Mouse (Mus musculus): Measurements from ENCODE around the gene Ranbp3. TPM values are rescaled to one million over a fixed set of nuclear protein-coding genes. Genes with fewer than 3 reads are reported as not detected.

Gene Ranbp3
- total and polyA plus RNA-seq, 3 experiments: 77.9 to 86.0 (median 79.5) TPM

- H3K4me3 ChIP-seq (replicated peaks in 1 of 3; ENCODE audit: low read depth in 2 of 3, low read length in 2 of 3, poor library complexity in 1 of 3): no peak overlapping the region
These were observed 16.9 kb upstream of the Ranbp3 start for GRCm38 (mm10) chr17:56656171-56656570.

GRCm38 (mm10) chr17:56663659-56664058 lies 9.4 kb upstream of the Ranbp3 start:
- in situ Hi-C loops (cut with MboI; ENCODE audit: low pct_ligation_motif_present, low pct_unique_long_range_greater_than_20kb, low sequenced_read_pairs) (loop anchor here (5.0 to 10.0 kb wide), 2 partner anchors 96 to 299 kb away; no protein-coding TSS in a partner anchor), dilution Hi-C loops (cut with MboI; ENCODE audit: extremely low pct_ligation_motif_present, extremely low pct_unique_long_range_greater_than_20kb, low sequenced_read_pairs) (no loop called here)
- Histone ChIP-seq H3K4me3 (replicated peaks in 1 of 3; ENCODE audit: low read depth in 2 of 3, low read length in 2 of 3, poor library complexity in 1 of 3) (no peak overlapping the region), H3K36me3 (replicated peaks in 1 of 2; ENCODE audit: control insufficient read depth in 1 of 2, insufficient read depth in 1 of 2, low read length in 1 of 2) (no peaks in the 10 kb centered on the region), H3K4me1 (ENCODE audit: control insufficient read depth in 1 of 2, insufficient read depth in 2 of 2) (peaks cover 3 to 6% of the 10 kb centered on the region in 2 experiments), H3K9me3 (replicated peaks; ENCODE audit: low read length) (peaks cover 3% of the 10 kb centered on the region), H3K9ac (ENCODE audit: insufficient read depth, low read depth) (no peak overlapping the region), H3K27me3 (replicated peaks) (peaks cover 15% of the 10 kb centered on the region), H3K27ac (ENCODE audit: insufficient read depth, low read depth) (no peak overlapping the region), H3K4me2 (ENCODE audit: insufficient read depth, low read depth, poor library complexity, severe bottlenecking) (no peak overlapping the region), H3K79me2 (replicated peaks; ENCODE audit: control insufficient read depth, extremely low read depth, insufficient read depth, poor library complexity, severe bottlenecking) (no peaks in the 10 kb centered on the region)
- no peak for DNase-seq (ENCODE audit: extremely low read depth)
- TF ChIP-seq UBTF (IDR thresholded peaks at IDR 0.05; ENCODE audit: low read depth, low read length) (no peak), CHD1 (IDR thresholded peaks at IDR 0.05; ENCODE audit: low read depth, low read length) (no peak), JUND (conservative IDR thresholded peaks at IDR 0.05; ENCODE audit: low read depth, low read length) (no peak), TBP (conservative IDR thresholded peaks at IDR 0.05; ENCODE audit: low read depth, low read length) (no peak), RCOR1 (conservative IDR thresholded peaks at IDR 0.05; ENCODE audit: low read depth, low read length) (no peak), MXI1 (IDR thresholded peaks at IDR 0.05; ENCODE audit: low read depth, low read length) (no peak), KAT2A (IDR thresholded peaks at IDR 0.05; ENCODE audit: insufficient replicate concordance, low read length) (no peak), POLR2A (IDR thresholded peaks at IDR 0.05; ENCODE audit: low read depth, low read length) (no peak), SIN3A (IDR thresholded peaks at IDR 0.05; ENCODE audit: low read length) (no peak), EP300 (IDR thresholded peaks at IDR 0.05; ENCODE audit: low read length) (no peak), MAFK (IDR thresholded peaks at IDR 0.05; ENCODE audit: insufficient replicate concordance, low read length) (no peak), HCFC1 (IDR thresholded peaks at IDR 0.05; ENCODE audit: low read depth, low read length) (no peak), PAX5 (IDR thresholded peaks at IDR 0.05; ENCODE audit: low read length) (no peak), CHD2 (IDR thresholded peaks at IDR 0.05; ENCODE audit: low read length) (no peak), TCF12 (IDR thresholded peaks at IDR 0.05; ENCODE audit: low read depth, low read length) (no peak), MEF2A (IDR thresholded peaks at IDR 0.05; ENCODE audit: borderline replicate concordance, low read depth, low read length) (no peak), MAX (IDR thresholded peaks at IDR 0.05; ENCODE audit: low read length) (no peak)

More at GRCm38 (mm10) chr17:56656171-56656570, 16.9 kb upstream of the Ranbp3 start:
- H3K79me2 ChIP-seq (replicated peaks; ENCODE audit: control insufficient read depth, extremely low read depth, insufficient read depth, poor library complexity, severe bottlenecking): no peaks in the 10 kb centered on the region
- no peak for DNase-seq (ENCODE audit: extremely low read depth)
- no peak overlapping the region for H3K9ac ChIP-seq (ENCODE audit: insufficient read depth, low read depth)
- in situ Hi-C loops (cut with MboI; ENCODE audit: low pct_ligation_motif_present, low pct_unique_long_range_greater_than_20kb, low sequenced_read_pairs) (no loop called here), dilution Hi-C loops (cut with MboI; ENCODE audit: extremely low pct_ligation_motif_present, extremely low pct_unique_long_range_greater_than_20kb, low sequenced_read_pairs) (no loop called here)
- H3K36me3 ChIP-seq (replicated peaks in 1 of 2; ENCODE audit: control insufficient read depth in 1 of 2, insufficient read depth in 1 of 2, low read length in 1 of 2): no peaks in the 10 kb centered on the region
- H3K27ac ChIP-seq (ENCODE audit: insufficient read depth, low read depth): no peak overlapping the region
- H3K27me3 ChIP-seq (replicated peaks): no peaks in the 10 kb centered on the region
- no peak overlapping the region for H3K4me2 ChIP-seq (ENCODE audit: insufficient read depth, low read depth, poor library complexity, severe bottlenecking)
- no peaks in the 10 kb centered on the region for H3K9me3 ChIP-seq (replicated peaks; ENCODE audit: low read length)
- no peak for TF ChIP-seq BHLHE40 (IDR thresholded peaks at IDR 0.05; ENCODE audit: low read depth, low read length)
- TF ChIP-seq KAT2A (IDR thresholded peaks at IDR 0.05; ENCODE audit: insufficient replicate concordance, low read length): no peak
- no peak for TF ChIP-seq SMC3 (IDR thresholded peaks at IDR 0.05; ENCODE audit: low read depth, low read length)
- TF ChIP-seq USF2 (conservative IDR thresholded peaks at IDR 0.05; ENCODE audit: low read depth, low read length): no peak
- no peak for TF ChIP-seq ZNF384 (IDR thresholded peaks at IDR 0.05; ENCODE audit: low read depth, low read length)
- TF ChIP-seq RAD21 (IDR thresholded peaks at IDR 0.05; ENCODE audit: low read depth, low read length): no peak
- TF ChIP-seq MYC (IDR thresholded peaks at IDR 0.05; ENCODE audit: low read depth, low read length): no peak
- TF ChIP-seq UBTF (IDR thresholded peaks at IDR 0.05; ENCODE audit: low read depth, low read length): no peak
- no peak for TF ChIP-seq NELFE (IDR thresholded peaks at IDR 0.05; ENCODE audit: low read depth, low read length)
- TF ChIP-seq MAZ (IDR thresholded peaks at IDR 0.05; ENCODE audit: low read depth, low read length): no peak
- no peak for TF ChIP-seq HCFC1 (IDR thresholded peaks at IDR 0.05; ENCODE audit: low read depth, low read length)
- peaks cover 3 to 5% of the 10 kb centered on the region in 2 experiments for H3K4me1 ChIP-seq (ENCODE audit: control insufficient read depth in 1 of 2, insufficient read depth in 2 of 2)

All from CH12.LX (cell line).